Mouse (Mus musculus) CD4-positive, CD25-positive, alpha-beta regulatory T cell, adult 4 months (primary cell): Measurements from ENCODE around the gene Ralgps2. TPM values are rescaled to one million over a fixed set of nuclear protein-coding genes. Genes with fewer than 3 reads are reported as not detected.

Source experiments
- ATAC-seq: one replicate; pipeline ENCODE4 v1.8.0; 2017
- polyA plus RNA-seq, 2 experiments: library from polyadenylated mRNA; unstranded; fragments of 100-300 nt; shearing (Covaris generic); gene quantifications; one replicate each; pipeline ENCODE4 v1.2.1; 2017

Ralgps2 gene
- polyA plus RNA-seq, 2 experiments from 2014 or later, result 33.0 to 55.6 TPM

GRCm38 (mm10) chr1:156891561-156891960 is 47.9 kb downstream of the Ralgps2 start:
- ATAC-seq, result no peak

GRCm38 (mm10) chr1:156888830-156889229 is 50.6 kb downstream of the Ralgps2 start:
- ATAC-seq, result no peak

GRCm38 (mm10) chr1:156885879-156886278 is 53.5 kb downstream of the Ralgps2 start:
- ATAC-seq, result no peak

GRCm38 (mm10) chr1:156884782-156885181 is 54.6 kb downstream of the Ralgps2 start:
- no peak for ATAC-seq

- ATAC-seq, result peak; percentile 61
These were observed 68.8 kb downstream of the Ralgps2 start for GRCm38 (mm10) chr1:156870616-156871015.

DNA sequence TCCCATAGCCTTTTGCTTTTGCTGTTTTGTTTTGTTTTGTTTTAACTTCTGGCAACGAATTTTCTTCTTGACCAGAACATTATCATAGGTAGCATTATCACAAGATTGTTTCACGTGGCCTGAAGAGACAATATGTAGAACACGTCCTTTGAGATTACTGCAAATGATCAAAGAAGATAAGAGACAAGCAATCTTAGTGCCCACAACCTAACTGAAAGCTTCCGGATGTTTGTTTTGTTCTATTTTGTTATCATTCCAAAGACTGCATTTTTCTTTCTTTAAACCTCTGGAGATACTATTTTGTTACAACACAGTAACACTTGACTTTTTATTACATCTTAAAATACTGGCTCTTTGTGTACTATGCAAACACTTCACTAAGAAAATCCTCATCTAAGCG is 69.4 kb downstream of the Ralgps2 start:
- ATAC-seq, result no peak

GRCm38 (mm10) chr1:156864240-156864639 is 75.2 kb downstream of the Ralgps2 start:
- ATAC-seq, result no peak

DNA sequence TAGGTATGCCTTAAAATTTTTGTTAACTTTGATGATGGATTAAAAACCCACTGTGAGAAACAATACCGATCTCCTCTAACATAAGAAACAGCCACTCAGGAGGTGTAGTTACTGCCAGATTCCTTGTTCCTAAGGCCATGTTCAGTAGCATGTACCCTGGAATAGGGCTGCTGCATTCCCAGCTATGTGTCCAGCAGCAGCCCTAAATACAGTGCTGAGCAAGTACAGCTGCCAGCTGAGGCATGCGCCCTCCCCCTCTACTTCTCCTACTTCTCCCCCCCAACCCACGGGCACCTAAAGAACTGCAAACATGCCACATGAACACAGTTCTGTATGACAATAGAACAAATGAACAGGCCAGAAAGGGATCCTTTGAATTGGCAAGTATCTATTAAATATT is 75.7 kb downstream of the Ralgps2 start:
- no peak for ATAC-seq

DNA sequence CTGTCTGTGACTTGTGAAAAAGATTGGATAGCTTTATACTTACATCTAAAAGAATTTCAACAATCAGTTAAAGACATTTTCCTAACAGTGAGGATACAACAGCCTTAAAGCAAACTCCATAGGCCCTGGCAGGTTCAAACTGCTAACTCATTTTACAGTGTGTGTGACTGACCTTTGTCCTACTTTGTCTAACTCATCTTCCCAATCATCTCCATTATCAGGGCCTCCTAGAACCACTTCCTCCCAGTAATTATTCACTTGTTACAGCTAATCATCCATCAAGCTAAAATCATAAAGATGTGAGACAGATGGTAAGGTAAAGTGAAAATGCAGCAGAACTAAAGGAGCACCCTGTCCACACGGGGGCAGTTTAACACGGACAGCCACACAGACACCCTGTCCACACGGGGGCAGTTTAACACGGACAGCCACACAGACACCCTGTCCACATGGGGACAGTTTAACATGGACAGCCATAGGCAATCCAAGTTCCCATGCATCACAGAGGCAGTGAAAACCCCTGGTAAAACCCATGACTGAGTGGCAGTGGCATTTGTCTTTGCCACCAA is 77.9 kb downstream of the Ralgps2 start:
- no peak for ATAC-seq

DNA sequence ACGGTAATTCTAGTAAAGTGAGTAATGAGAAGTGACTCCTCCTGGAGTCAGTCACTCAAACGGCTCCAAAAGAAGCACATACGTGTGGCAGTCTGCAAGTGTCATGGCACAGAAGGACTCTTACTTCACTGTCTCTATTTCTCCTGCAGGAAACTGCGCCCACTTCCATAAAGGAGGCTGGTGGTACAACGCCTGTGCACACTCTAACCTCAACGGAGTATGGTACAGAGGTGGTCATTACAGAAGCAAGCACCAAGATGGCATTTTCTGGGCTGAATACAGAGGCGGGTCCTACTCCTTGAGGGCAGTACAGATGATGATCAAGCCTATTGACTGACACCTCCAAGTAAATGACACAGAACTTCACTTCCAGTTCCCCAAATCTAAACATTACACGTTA is 79.2 kb downstream of the Ralgps2 start:
- no peak for ATAC-seq

GRCm38 (mm10) chr1:156859711-156860250 is 79.6 kb downstream of the Ralgps2 start:
- ATAC-seq, result no peak

DNA sequence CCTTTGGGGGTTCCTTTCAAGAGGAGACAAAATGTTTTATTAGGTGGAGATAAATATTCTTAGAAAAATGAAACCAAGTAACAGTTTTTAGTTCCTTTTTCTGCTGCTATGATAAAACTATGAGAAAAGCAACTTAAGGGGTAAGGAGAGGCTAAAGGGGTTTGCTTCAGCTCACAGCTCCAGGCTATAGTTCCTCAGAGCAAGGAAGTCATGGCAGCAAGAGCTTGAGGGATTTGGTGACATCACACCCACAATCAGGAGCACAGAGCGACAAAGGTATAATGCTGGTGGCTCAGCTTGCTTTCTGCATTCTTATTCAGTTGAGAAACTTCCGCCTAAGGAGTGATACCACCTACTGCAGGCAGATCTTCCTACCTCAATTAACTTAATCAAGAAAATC is 80.3 kb downstream of the Ralgps2 start:
- ATAC-seq, result no peak

DNA sequence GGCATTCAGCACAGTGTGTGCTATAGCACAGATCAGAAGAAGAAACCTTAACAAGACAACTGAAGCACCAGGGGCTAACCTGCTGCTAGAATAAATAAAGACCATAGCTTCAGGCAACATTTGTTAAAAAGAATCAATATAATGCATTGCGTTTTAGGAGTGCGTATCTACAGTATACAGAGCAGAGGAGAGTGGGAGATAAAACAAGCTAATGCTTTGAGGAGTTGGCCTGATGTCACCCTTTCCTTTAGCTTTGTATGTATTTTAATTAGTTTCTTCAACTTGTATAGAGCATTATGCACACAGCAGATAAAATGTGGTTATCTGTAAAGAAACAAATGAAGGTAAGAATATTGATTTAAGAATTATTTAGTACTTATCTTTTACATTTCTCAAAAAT is 82.8 kb downstream of the Ralgps2 start:
- ATAC-seq, result no peak

DNA sequence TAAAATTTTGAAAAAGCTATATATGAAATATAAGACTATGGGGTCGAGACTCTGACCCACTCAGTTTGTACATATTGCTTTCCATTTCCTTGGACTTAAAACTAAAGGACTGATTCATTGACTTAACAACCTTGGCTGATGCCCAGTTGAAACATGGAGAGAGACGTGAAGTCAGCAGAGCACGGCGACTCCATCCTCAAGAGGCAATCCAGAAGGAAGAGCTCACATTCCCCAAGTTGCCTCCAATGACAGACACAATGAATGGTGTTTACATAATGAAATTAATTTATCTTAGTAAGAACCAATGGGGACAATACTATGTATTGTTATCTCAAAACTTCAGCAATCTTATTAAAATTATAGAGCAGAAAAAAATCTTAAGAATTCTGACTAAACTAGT is 84.9 kb downstream of the Ralgps2 start:
- ATAC-seq, result no peak

DNA sequence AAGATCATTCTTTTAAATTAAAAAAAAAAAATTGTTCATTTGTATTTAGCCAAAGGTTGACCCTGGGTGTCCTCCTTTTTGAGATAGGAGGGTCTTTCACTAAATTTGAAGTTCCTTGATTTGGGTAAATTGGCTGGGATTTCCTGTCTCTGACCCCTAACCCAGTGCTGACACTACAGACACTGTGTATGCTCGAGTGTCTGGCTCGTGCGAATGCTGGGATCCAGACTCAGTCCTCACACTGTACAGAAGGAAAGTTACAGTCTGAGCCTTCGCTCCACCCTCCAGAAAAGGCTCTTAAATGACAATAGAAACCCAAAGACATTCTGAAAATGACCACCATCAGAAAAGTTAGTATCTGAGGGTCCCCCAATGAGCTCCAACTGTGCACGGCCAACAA is 86.6 kb downstream of the Ralgps2 start:
- no peak for ATAC-seq

DNA sequence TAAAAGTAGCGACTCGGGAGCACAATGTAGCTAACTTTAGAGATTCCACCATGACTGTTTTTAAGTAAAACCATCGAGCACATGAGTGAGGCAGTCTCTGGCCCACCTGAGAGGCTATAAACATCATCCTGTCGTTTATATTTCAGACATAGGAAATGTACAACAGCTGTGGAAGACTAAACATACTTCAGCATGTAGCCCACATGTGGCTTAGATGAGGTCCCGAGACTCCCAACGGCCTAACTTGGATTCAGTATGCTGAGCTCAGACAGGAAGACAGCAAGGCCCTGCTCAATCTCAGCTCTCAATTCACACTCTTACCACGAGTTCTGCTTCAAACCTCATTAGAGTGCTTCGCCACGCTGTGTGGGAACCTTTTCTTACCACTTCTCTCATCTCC is 87.0 kb downstream of the Ralgps2 start:
- ATAC-seq, result no peak

DNA sequence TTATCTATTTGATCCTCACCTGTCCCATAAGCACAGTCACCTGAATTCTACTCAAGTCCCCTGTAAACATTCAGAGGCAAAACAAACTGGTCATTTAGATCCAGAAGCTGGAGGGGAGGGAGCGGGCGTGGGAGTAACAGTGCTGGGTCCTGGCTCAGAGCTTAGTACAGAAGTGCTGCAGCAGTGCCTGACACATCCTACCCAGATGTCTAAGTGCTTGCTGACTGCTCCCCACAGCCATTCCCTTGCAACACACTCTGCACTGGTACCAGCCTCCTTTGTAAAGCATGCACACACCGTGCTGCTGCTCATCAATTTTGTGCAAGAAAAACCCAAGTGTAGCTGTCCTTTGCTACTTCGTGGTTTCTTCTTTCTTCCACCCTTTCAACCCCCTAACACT is 92.3 kb downstream of the Ralgps2 start:
- no peak for ATAC-seq

DNA sequence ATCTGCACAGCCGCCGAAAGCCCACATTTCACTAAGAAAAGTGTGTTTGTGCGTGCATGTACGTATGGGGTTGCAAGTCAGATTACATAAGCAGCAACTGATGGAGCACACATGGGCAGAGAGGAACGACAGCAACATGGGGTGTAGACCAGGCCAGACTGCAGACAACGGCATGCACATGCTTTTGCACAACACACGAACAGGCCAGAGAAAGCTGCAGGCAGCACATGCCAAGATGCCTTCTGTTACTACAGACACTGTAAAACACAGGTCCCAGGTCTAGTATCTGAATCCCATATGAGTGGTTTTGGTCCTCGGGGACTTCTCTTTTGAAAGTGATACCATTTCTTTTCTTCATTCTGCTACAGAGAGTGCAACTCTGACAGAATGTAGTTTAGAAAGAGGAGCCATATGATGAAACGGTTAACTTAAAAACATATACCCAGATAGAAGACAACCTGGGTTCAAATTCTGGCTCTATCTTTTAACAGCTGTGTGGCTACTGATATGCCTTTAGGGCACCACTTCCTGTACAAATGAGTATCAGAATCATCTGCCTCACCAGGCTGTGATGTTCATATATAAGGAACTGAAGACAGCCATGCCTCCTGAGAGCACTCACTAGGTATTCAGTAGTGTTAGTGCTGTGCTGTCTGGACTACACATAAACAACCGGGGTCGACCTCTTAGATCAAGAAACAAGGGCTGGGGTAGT is 97.6 kb downstream of the Ralgps2 start:
- no peak for ATAC-seq

GRCm38 (mm10) chr1:156838695-156839094 is 100.7 kb downstream of the Ralgps2 start:
- no peak for ATAC-seq

DNA sequence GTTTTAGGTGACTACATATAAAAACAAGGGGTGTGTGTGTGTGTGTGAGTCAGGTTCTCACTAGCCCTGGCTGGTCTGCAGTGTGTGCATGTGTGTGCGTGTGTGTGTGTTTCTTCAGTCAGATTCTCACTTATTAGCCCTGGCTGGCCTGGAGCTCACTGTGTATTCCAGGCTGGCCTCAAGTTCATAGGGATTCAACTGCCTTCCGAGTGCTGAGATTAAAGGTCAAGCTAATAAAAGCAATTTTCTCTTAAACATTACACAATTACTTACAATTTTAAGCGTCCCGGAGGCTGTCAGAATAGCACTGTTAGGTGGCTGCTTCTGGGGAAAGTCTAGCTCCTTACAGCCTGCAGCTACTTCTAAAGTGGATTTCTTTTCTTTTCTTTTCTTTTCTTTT is 101.2 kb downstream of the Ralgps2 start, which contains the start of gene Angptl1:
Angptl1 (plus strand) TSS at position 386 of the 400 bp plus-strand sequence.
- ATAC-seq, result no peak

DNA sequence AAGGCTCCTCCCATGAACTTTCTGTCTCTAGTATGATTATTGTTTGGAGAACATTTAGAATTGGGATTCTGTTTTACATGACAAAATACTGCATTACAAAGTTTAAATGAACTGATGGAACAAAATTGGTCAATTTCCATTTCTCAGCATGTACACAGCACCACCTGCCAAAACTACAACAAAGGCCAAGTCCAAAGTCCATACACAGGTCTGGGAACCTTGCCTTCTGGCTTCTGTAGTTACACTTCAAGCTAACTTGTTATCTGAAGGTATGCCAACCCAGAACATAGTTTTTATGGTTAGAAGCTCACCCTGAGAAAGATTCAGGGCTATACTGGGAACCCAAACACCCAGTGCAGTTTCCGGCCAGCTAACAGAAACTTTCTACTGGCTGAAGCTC is 120.2 kb downstream of the Ralgps2 start:
- ATAC-seq, result no peak

GRCm38 (mm10) chr1:156813485-156813884 is 125.9 kb downstream of the Ralgps2 start:
- no peak for ATAC-seq

DNA sequence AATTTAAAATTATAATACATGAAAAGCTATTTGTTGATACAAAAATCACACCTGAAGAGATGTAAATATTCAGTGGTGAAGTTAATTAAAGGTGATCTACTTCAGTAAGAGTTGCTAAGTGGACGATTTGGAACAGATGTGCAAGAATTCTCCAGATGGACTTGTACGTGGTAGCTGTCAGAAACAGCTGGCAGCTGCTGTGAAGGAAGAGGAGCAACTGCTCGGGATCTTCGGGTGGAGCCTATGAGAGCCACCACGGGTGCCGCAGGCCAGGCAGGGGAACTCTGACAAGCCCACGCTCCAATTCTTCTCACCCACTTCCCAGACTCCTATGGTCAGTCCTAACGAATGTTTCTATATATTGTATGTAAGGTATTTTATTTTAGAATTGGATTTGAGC is 126.7 kb downstream of the Ralgps2 start:
- no peak for ATAC-seq

DNA sequence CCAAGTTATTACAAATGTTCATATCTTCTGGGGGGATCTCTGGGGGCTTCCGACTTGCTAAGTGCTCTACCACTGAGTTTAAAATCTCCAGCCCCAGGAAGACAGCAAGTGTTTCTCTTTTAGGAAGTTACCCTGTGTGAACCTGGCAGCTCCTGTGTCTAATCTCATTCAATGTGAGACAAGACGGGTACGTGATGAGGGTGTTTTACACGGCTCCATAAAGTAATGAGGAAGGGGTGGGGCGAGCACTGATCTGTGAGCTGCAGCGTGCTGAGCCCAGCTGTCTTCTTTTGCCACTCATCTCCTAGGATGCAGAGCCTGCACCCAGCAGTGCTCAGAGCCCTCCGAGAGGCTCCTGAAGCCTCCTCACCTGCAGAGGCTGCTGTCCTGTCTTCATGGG is 127.5 kb downstream of the Ralgps2 start:
- ATAC-seq, result no peak
